Mouse (Mus musculus) spleen, postnatal 36 days (tissue): ENCODE results near the gene Gast.

ENCODE experiments used
- DNase-seq, 2 experiments: peaks; one replicate each; pipeline ENCODE4 v3.0.0; 2022; ENCODE audit warnings: low spot score in 2 of 2, mixed read lengths in 1 of 2

Gene Gast

GRCm38 (mm10) chr11:100362209-100362978, 28.2 kb downstream of the Gast start:
- DNase-seq: peak; percentile 57 to 62

- DNase-seq: peak; percentile 23 to 41
Observed at GRCm38 (mm10) chr11:100362979-100363562, 28.9 kb downstream of the Gast start.

GRCm38 (mm10) chr11:100369145-100369544, 34.9 kb downstream of the Gast start:
- no peak for DNase-seq

- no peak for DNase-seq
Observed at GRCm38 (mm10) chr11:100369822-100370221, 35.6 kb downstream of the Gast start.

- no peak for DNase-seq
Observed at GRCm38 (mm10) chr11:100371981-100372558, 37.9 kb downstream of the Gast start.

- no peak for DNase-seq
Observed at GRCm38 (mm10) chr11:100375127-100375526, 40.9 kb downstream of the Gast start.

GRCm38 (mm10) chr11:100376005-100376404, 41.8 kb downstream of the Gast start:
- no peak for DNase-seq

GRCm38 (mm10) chr11:100376746-100377389, 42.7 kb downstream of the Gast start:
- DNase-seq: no peak

- DNase-seq: no peak
Observed at GRCm38 (mm10) chr11:100377989-100378388, 43.8 kb downstream of the Gast start.

GRCm38 (mm10) chr11:100378446-100378845, 44.2 kb downstream of the Gast start:
- no peak for DNase-seq

GRCm38 (mm10) chr11:100379311-100379710, 45.1 kb downstream of the Gast start:
- DNase-seq: no peak

GRCm38 (mm10) chr11:100382682-100383081, 48.5 kb downstream of the Gast start:
- DNase-seq: no peak

GRCm38 (mm10) chr11:100385016-100385415, 50.8 kb downstream of the Gast start:
- DNase-seq: no peak

GRCm38 (mm10) chr11:100386586-100386985, 52.4 kb downstream of the Gast start:
- DNase-seq: peak; percentile 32 to 35
